Mouse (Mus musculus): ENCODE results near the gene Fancd2.

GRCm38 (mm10) chr6:113600543-113601139, 69.2 kb downstream of the Fancd2 start, which contains the start of gene Fancd2os:
- TF ChIP-seq ZKSCAN1 (IDR thresholded peaks at IDR 0.05; ENCODE audit: low read depth, low read length), result no peak
- TF ChIP-seq BHLHE40 (IDR thresholded peaks at IDR 0.05; ENCODE audit: borderline replicate concordance, low read depth, low read length), result no peak
- no peak for TF ChIP-seq MEF2A (IDR thresholded peaks at IDR 0.05; ENCODE audit: extremely low read depth, insufficient replicate concordance, low read depth, low read length, poor library complexity, severe bottlenecking)
- no peak for TF ChIP-seq MAFK (IDR thresholded peaks at IDR 0.05; ENCODE audit: borderline replicate concordance, low read depth, low read length)
- no peak for TF ChIP-seq CHD2 (IDR thresholded peaks at IDR 0.05; ENCODE audit: low read length)
- no peak for TF ChIP-seq POLR2A (IDR thresholded peaks at IDR 0.05; ENCODE audit: control insufficient read depth in 1 of 2, insufficient read depth in 1 of 2, low read depth in 1 of 2, low read length in 2 of 2, poor library complexity in 1 of 2)
- TF ChIP-seq TCF12 (IDR thresholded peaks at IDR 0.05; ENCODE audit: low read depth, low read length), result no peak
- no peak for TF ChIP-seq GATA1 (IDR thresholded peaks at IDR 0.05; ENCODE audit: low read depth, low read length)
- TF ChIP-seq JUND (IDR thresholded peaks at IDR 0.05; ENCODE audit: low read depth, low read length), result no peak
- no peak for TF ChIP-seq ETS1 (IDR thresholded peaks at IDR 0.05; ENCODE audit: low read depth, low read length)
- no peak for TF ChIP-seq NELFE (IDR thresholded peaks at IDR 0.05; ENCODE audit: low read depth, low read length)
- TF ChIP-seq CTCF (IDR thresholded peaks at IDR 0.05 in 2 of 3, conservative IDR thresholded peaks at IDR 0.05 in 1 of 3; ENCODE audit: control insufficient read depth in 1 of 3, insufficient read depth in 1 of 3, low read depth in 2 of 3, low read length in 3 of 3, poor library complexity in 1 of 3, severe bottlenecking in 1 of 3), result no peak
